Mouse (Mus musculus): ENCODE data around the gene Tspan11. TPM values are rescaled to one million over a fixed set of nuclear protein-coding genes. Genes with fewer than 3 reads are reported as not detected.

The Tspan11 gene
- polyA plus RNA-seq, 1 experiment from 2014 or later: 0.21 TPM

GRCm38 (mm10) chr6:127879472-127879871 lies 7.9 kb upstream of the Tspan11 start:
- Histone ChIP-seq H3K27ac (replicated peaks) (no peak overlapping the region), H3K9me3 (replicated peaks) (no peaks in the 10 kb centered on the region), H3K27me3 (no peaks in the 10 kb centered on the region), H3K4me2 (no peak overlapping the region), H3K36me3 (replicated peaks) (no peaks in the 10 kb centered on the region), H3K4me3 (replicated peaks) (no peak overlapping the region), H3K4me1 (replicated peaks) (no peaks in the 10 kb centered on the region), H3K9ac (no peak overlapping the region)
- 74% methylated on average over 6 of the region's 6 CpGs for WGBS (ENCODE audit: insufficient replicate concordance)
- no peak for ATAC-seq (ENCODE audit: insufficient read depth)

GRCm38 (mm10) chr6:127886916-127887315 lies 473 bp upstream of the Tspan11 start:
- H3K9ac ChIP-seq: no peak overlapping the region
- no peak for ATAC-seq (ENCODE audit: insufficient read depth)
- H3K9me3 ChIP-seq (replicated peaks): no peaks in the 10 kb centered on the region
- no peaks in the 10 kb centered on the region; the same call in 1 of the 2 replicates for H3K4me1 ChIP-seq (replicated peaks)
- H3K4me2 ChIP-seq: no peak overlapping the region
- H3K27me3 ChIP-seq: peaks cover 39% of the 10 kb centered on the region
- no peak overlapping the region for H3K27ac ChIP-seq (replicated peaks)
- H3K36me3 ChIP-seq (replicated peaks): no peaks in the 10 kb centered on the region
- no peak overlapping the region for H3K4me3 ChIP-seq (replicated peaks)
- 6% methylated on average over 7 of the region's 7 CpGs for WGBS (ENCODE audit: insufficient replicate concordance)

- no peak for ATAC-seq (ENCODE audit: insufficient read depth)
Observed at GRCm38 (mm10) chr6:127888581-127888980, 1.2 kb downstream of the Tspan11 start.

GRCm38 (mm10) chr6:127893611-127894010 lies 6.2 kb downstream of the Tspan11 start:
- 28% methylated on average over 6 of the region's 6 CpGs for WGBS (ENCODE audit: insufficient replicate concordance)

More at GRCm38 (mm10) chr6:127888581-127888980, 1.2 kb downstream of the Tspan11 start:
- Histone ChIP-seq H3K27ac (replicated peaks) (no peak overlapping the region), H3K36me3 (replicated peaks) (no peaks in the 10 kb centered on the region), H3K4me3 (replicated peaks) (no peak overlapping the region), H3K9ac (no peak overlapping the region), H3K27me3 (peaks cover 43% of the 10 kb centered on the region), H3K9me3 (replicated peaks) (no peaks in the 10 kb centered on the region), H3K4me2 (no peak overlapping the region), H3K4me1 (replicated peaks) (no peaks in the 10 kb centered on the region; the same call in 1 of the 2 replicates)
- WGBS (ENCODE audit: insufficient replicate concordance): 33% methylated on average over 3 of the region's 3 CpGs

GRCm38 (mm10) chr6:127894999-127895398 lies 7.6 kb downstream of the Tspan11 start:
- H3K4me3 ChIP-seq (replicated peaks): no peak overlapping the region
- no peak for ATAC-seq (ENCODE audit: insufficient read depth)
- no peak overlapping the region for H3K27ac ChIP-seq (replicated peaks)
- 27% methylated on average over 6 of the region's 6 CpGs for WGBS (ENCODE audit: insufficient replicate concordance)
- H3K9me3 ChIP-seq (replicated peaks): no peaks in the 10 kb centered on the region
- no peaks in the 10 kb centered on the region for H3K36me3 ChIP-seq (replicated peaks)
- no peak overlapping the region for H3K9ac ChIP-seq
- H3K27me3 ChIP-seq: 0 out of 2 replicates have a peak, but pooled peaks cover 5% of the 10 kb centered on the region
- no peak overlapping the region for H3K4me2 ChIP-seq
- H3K4me1 ChIP-seq (replicated peaks): no peaks in the 10 kb centered on the region

More at GRCm38 (mm10) chr6:127893611-127894010, 6.2 kb downstream of the Tspan11 start:
- H3K4me1 ChIP-seq (replicated peaks): no peaks in the 10 kb centered on the region
- H3K4me3 ChIP-seq (replicated peaks): no peak overlapping the region
- H3K27me3 ChIP-seq: peaks cover 11% of the 10 kb centered on the region
- H3K4me2 ChIP-seq: no peak overlapping the region
- H3K9me3 ChIP-seq (replicated peaks): no peaks in the 10 kb centered on the region
- H3K36me3 ChIP-seq (replicated peaks): no peaks in the 10 kb centered on the region
- H3K9ac ChIP-seq: no peak overlapping the region
- ATAC-seq (ENCODE audit: insufficient read depth): no peak
- H3K27ac ChIP-seq (replicated peaks): no peak overlapping the region

- Histone ChIP-seq H3K27ac (replicated peaks) (no peak overlapping the region), H3K9me3 (replicated peaks) (no peaks in the 10 kb centered on the region), H3K4me3 (replicated peaks) (no peak overlapping the region), H3K36me3 (replicated peaks) (no peaks in the 10 kb centered on the region), H3K27me3 (0 out of 2 replicates have a peak, but pooled peaks cover 5% of the 10 kb centered on the region), H3K4me1 (replicated peaks) (no peaks in the 10 kb centered on the region), H3K9ac (no peak overlapping the region), H3K4me2 (no peak overlapping the region)
- no peak for ATAC-seq (ENCODE audit: insufficient read depth)
- 70% methylated on average over 3 of the region's 3 CpGs for WGBS (ENCODE audit: insufficient replicate concordance)
Observed at GRCm38 (mm10) chr6:127896425-127896824, 9.0 kb downstream of the Tspan11 start.

- 91% methylated on average over 3 of the region's 3 CpGs for WGBS (ENCODE audit: insufficient replicate concordance)
Observed at GRCm38 (mm10) chr6:127897342-127897741, 10.0 kb downstream of the Tspan11 start.

GRCm38 (mm10) chr6:127900062-127900461 lies 12.7 kb downstream of the Tspan11 start:
- Histone ChIP-seq H3K9ac (no peak overlapping the region), H3K27me3 (no peaks in the 10 kb centered on the region), H3K36me3 (replicated peaks) (no peaks in the 10 kb centered on the region), H3K4me2 (no peak overlapping the region), H3K4me1 (replicated peaks) (no peaks in the 10 kb centered on the region), H3K9me3 (replicated peaks) (no peaks in the 10 kb centered on the region), H3K4me3 (replicated peaks) (no peak overlapping the region), H3K27ac (replicated peaks) (no peak overlapping the region)
- ATAC-seq (ENCODE audit: insufficient read depth): no peak
- WGBS (ENCODE audit: insufficient replicate concordance): 75% methylated on average over 6 of the region's 6 CpGs

More at GRCm38 (mm10) chr6:127897342-127897741, 10.0 kb downstream of the Tspan11 start:
- H3K9ac ChIP-seq: no peak overlapping the region
- no peaks in the 10 kb centered on the region for H3K4me1 ChIP-seq (replicated peaks)
- H3K27ac ChIP-seq (replicated peaks): no peak overlapping the region
- H3K27me3 ChIP-seq: 0 out of 2 replicates have a peak, but pooled peaks cover 5% of the 10 kb centered on the region
- no peaks in the 10 kb centered on the region for H3K9me3 ChIP-seq (replicated peaks)
- no peak overlapping the region for H3K4me2 ChIP-seq
- no peaks in the 10 kb centered on the region for H3K36me3 ChIP-seq (replicated peaks)
- H3K4me3 ChIP-seq (replicated peaks): no peak overlapping the region
- no peak for ATAC-seq (ENCODE audit: insufficient read depth)

GRCm38 (mm10) chr6:127901261-127901660 lies 13.9 kb downstream of the Tspan11 start:
- H3K27ac ChIP-seq (replicated peaks): no peak overlapping the region
- WGBS (ENCODE audit: insufficient replicate concordance): 62% methylated on average over 3 of the region's 3 CpGs

GRCm38 (mm10) chr6:127901669-127902068 lies 14.3 kb downstream of the Tspan11 start:
- H3K27ac ChIP-seq (replicated peaks): no peak overlapping the region
- H3K4me3 ChIP-seq (replicated peaks): no peak overlapping the region
- ATAC-seq (ENCODE audit: insufficient read depth): no peak
- no peaks in the 10 kb centered on the region for H3K27me3 ChIP-seq
- no peak overlapping the region for H3K4me2 ChIP-seq
- H3K9me3 ChIP-seq (replicated peaks): no peaks in the 10 kb centered on the region
- H3K36me3 ChIP-seq (replicated peaks): no peaks in the 10 kb centered on the region
- WGBS (ENCODE audit: insufficient replicate concordance): 76% methylated on average over 5 of the region's 5 CpGs
- H3K4me1 ChIP-seq (replicated peaks): no peaks in the 10 kb centered on the region
- no peak overlapping the region for H3K9ac ChIP-seq

More at GRCm38 (mm10) chr6:127901261-127901660, 13.9 kb downstream of the Tspan11 start:
- Histone ChIP-seq H3K9me3 (replicated peaks) (no peaks in the 10 kb centered on the region), H3K27me3 (no peaks in the 10 kb centered on the region), H3K9ac (no peak overlapping the region), H3K4me3 (replicated peaks) (no peak overlapping the region), H3K4me2 (no peak overlapping the region), H3K4me1 (replicated peaks) (no peaks in the 10 kb centered on the region), H3K36me3 (replicated peaks) (no peaks in the 10 kb centered on the region)
- no peak for ATAC-seq (ENCODE audit: insufficient read depth)

GRCm38 (mm10) chr6:127902559-127902958 lies 15.2 kb downstream of the Tspan11 start:
- no peak for ATAC-seq (ENCODE audit: insufficient read depth)
- 56% methylated on average over 8 of the region's 8 CpGs for WGBS (ENCODE audit: insufficient replicate concordance)
- no peak overlapping the region for H3K9ac ChIP-seq
- no peaks in the 10 kb centered on the region for H3K36me3 ChIP-seq (replicated peaks)
- no peaks in the 10 kb centered on the region for H3K4me1 ChIP-seq (replicated peaks)
- no peak overlapping the region for H3K27ac ChIP-seq (replicated peaks)
- H3K27me3 ChIP-seq: no peaks in the 10 kb centered on the region
- H3K9me3 ChIP-seq (replicated peaks): no peaks in the 10 kb centered on the region
- H3K4me2 ChIP-seq: no peak overlapping the region
- no peak overlapping the region for H3K4me3 ChIP-seq (replicated peaks)

GRCm38 (mm10) chr6:127910638-127911037 lies 23.2 kb downstream of the Tspan11 start:
- H3K4me1 ChIP-seq (replicated peaks): no peaks in the 10 kb centered on the region
- H3K4me3 ChIP-seq (replicated peaks): no peak overlapping the region
- H3K9me3 ChIP-seq (replicated peaks): no peaks in the 10 kb centered on the region
- no peak overlapping the region for H3K9ac ChIP-seq
- H3K27ac ChIP-seq (replicated peaks): no peak overlapping the region
- H3K36me3 ChIP-seq (replicated peaks): no peaks in the 10 kb centered on the region
- no peak overlapping the region for H3K4me2 ChIP-seq
- H3K27me3 ChIP-seq: no peaks in the 10 kb centered on the region
- 62% methylated on average over 4 of the region's 4 CpGs for WGBS (ENCODE audit: insufficient replicate concordance)
- no peak for ATAC-seq (ENCODE audit: insufficient read depth)
